Mouse (Mus musculus) cerebellum, adult 9-11 months (tissue): ENCODE data around the gene Gpc6.

Source experiments
- DNase-seq: peaks from one replicate; pipeline ENCODE4 v3.0.0; 2022

Gpc6 gene

DNA sequence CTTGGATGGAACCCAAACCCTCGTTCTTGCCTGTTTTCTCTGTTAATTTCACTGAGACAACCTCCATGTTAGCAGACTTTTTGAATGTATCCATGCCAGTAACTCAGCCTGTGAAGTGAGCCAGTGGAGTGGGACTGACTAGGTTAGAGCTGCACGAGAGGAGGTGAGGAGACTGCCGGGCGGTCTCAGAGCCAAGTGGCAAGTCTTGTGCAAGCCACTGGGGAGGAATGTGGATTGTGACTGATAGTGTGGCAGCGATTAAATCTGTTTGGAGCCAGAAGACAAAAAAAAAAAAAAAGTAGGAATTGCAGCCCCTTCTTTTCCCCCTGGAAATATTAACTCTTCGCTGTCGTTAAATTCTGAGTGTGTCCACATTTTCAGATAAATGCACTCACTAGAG is 831.4 kb downstream of the Gpc6 start:
- DNase-seq, result no peak

DNA sequence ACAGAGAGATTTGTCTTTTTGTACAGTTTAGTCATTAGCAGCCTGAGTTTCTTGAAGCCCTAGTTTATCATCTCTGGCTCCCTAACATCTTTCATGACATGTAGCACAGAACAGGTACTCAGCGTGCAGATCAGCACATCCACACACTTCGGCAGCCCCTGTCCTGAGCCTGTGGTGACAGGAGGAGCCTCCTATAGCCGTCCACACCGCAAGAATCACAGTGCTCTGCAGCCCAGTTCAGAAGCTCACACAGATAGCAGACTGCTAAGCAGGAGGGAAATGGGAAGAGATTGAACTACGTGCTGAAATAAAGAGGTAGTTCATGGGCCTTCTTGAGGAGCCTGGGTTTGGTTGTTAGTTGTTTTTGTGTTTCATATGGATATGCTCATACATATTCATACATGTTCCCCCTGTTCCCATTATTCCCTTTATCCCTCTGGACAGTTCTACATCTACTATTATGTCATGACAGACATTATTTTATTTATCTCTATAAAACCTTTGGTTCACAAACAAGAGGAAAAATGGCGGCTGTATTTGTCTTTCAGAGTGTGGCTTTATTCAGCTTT is 832.8 kb downstream of the Gpc6 start:
- DNase-seq, result no peak

- no peak for DNase-seq
These were observed 835.9 kb downstream of the Gpc6 start for GRCm38 (mm10) chr14:117760830-117761517.

DNA sequence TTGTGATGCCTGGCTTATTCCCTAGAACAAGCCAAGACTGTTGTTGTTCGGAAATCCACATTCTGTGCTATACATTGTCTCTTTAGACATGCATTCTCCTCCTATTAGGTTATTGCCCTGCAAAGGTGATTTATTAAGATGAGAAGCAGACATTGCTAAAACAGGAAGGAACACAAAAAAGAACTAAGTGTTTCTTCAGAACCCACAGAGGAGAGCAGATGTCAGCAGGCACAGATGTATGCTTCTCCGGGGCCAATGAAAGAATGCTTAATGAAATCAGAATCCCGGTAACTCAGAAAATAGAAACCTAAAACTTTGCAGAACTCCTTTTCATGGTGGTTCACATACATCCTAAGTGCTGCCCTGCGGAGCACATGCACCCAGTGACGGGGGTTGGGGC is 837.8 kb downstream of the Gpc6 start:
- no peak for DNase-seq

GRCm38 (mm10) chr14:117767861-117768260 is 842.7 kb downstream of the Gpc6 start:
- DNase-seq, result no peak

- DNase-seq, result no peak
These were observed 843.6 kb downstream of the Gpc6 start for GRCm38 (mm10) chr14:117768697-117769096.

DNA sequence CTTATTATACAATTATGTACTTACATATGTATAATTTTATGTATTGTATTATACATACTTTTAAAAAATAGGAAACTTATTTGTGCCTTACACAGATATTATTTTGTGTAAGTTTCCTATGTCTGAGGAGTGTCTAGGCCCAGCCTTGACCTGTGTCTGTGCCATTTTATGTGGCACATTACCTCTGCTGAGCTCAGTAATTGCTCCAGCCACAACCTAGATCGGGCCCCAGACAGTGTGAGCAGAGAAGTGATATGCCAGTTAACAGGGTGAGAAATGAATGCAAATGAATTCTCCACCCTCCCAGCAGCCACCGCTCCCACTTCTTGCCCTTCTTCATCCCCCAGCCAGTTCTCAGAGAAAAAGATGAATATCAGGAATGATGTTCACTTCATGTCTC is 848.3 kb downstream of the Gpc6 start:
- DNase-seq, result no peak

- DNase-seq, result no peak
These were observed 852.9 kb downstream of the Gpc6 start for GRCm38 (mm10) chr14:117777866-117778500.

DNA sequence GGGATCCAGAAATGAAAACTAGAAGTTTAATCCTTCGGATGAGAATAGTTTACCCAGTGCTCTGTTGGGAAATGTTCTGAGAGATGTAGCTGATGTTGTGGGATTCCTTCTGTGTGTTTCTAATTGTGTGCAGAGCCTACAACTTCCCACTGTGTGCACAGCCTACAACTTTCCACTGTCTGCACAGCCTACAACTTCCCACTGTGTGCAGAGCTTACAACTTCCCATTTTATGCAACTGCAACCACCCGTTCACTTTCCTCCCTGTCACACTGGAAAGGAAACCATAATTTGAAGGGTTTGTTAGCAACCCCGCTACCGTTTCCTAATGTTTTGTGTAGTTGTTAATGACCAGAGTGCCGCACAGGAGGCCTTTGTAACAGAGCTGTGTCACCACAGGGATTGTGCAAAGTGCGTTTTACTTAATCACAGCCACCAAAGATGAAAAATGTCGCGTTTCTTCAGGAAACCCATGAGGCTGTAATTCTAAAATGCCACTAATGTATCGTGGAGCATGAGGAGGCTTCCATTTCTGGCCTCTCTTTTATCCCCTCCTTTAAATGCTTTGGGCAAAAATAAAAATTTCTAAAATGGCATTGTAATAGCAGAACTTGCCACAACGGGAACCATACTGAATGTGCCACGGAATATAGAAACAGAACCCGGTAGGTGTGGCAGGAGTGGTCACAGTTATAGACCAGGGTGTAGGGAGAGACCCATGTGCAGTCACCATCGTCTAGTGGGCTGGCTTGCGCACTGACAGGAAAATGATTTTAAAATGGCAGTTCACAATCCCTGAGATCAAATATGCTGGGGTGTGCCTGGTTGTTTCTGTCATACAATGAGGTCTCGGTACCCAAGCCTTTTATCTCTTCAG is 853.7 kb downstream of the Gpc6 start:
- no peak for DNase-seq

GRCm38 (mm10) chr14:117781724-117782123 is 856.6 kb downstream of the Gpc6 start:
- no peak for DNase-seq

DNA sequence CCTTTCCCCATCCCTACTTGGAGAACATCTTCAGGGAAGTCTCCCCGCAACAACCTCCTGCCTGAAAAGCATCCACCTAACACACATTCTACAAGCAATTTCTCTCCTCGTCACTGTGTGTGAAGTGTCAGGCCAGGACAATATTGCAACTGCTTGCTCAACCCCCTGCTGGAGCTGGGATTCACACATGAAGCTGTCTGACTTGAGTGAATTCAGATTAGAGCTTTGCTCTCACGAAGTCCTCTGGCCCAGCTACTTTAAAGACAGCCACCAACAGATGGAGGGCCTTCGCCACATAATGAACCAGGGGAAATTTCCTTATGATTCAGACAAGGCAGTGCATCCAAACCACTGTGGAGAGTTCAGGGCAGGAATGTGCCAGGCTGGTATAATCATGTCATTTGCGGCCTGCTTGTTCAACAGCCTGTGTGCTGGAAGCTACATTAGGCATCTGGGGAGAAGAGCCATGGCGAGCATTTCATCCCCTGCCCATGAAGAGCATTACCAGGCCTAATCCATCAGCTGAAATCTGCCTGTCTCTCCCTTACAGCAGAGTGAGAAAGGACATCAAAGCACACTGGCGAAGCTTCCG is 858.7 kb downstream of the Gpc6 start:
- no peak for DNase-seq

DNA sequence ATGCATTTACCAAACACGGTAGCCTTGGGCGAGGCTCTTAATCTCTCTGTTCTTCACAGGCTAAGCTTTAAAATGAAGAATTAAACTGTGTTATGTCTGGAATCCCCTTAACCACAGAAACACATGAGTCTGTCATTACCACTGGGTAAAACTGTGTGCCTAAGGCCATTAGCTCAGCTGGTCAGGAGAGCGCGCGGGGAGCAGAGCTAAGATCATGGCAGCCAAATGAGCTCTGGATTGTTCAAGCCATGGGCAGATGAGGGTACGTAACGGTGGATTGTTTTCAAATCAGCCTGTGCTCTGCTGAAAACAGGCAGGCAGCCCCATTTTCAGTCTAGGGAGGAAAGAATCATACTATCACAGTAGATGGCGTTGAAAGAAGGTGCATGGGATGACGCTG is 859.8 kb downstream of the Gpc6 start:
- DNase-seq, result no peak

DNA sequence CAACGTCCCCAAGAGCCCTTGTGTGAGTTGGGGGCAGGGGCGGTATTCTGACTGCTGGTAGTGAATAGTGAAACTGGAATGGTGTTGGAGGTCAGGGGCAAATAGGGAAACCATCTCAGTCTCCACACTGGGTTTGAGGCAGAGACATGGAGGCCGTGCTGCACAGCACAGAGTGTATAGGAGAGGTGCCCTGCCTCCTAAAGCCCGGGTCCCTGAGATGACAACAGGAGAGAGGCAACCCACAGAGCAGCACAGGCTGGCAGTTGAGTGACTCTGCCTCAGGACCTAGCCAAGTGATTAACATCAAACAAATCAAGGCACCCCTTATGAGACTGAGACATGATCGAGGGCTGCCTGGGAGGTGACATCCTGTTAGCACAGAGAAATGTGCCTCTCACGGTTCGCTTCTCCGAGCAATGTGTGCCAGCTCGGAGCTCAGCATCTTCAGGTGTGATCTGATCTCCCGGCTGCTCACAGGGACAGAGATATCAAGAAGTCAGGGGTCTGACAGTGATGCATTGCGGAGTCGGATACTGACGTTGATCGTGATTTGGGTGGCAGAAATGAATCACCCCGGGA is 860.5 kb downstream of the Gpc6 start:
- DNase-seq, result no peak

GRCm38 (mm10) chr14:117786647-117787046 is 861.5 kb downstream of the Gpc6 start:
- DNase-seq, result no peak

DNA sequence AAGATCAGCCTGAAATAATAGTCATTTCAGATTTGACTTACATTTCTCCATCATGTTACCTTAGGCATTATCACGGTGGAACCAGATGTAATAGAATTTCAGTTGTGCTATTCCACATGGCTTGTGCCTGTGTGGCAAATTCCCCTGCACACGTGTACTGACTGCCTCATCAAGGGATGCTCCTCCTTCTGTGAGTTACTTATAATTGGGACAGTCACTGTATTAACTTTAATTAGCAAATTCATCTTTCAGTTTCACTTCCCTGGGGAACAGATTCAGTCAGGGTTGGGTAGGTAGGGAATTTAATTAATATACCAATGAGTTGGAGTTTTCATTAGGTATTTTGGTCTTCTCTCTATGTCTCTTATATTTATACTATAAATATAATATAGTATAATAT is 869.8 kb downstream of the Gpc6 start:
- no peak for DNase-seq

GRCm38 (mm10) chr14:117796661-117797060 is 871.5 kb downstream of the Gpc6 start:
- no peak for DNase-seq

- DNase-seq, result no peak
These were observed 875.3 kb downstream of the Gpc6 start for GRCm38 (mm10) chr14:117800399-117800798.

GRCm38 (mm10) chr14:117807846-117808245 is 882.7 kb downstream of the Gpc6 start:
- no peak for DNase-seq

GRCm38 (mm10) chr14:117808326-117808725 is 883.2 kb downstream of the Gpc6 start:
- DNase-seq, result peak; percentile 5

DNA sequence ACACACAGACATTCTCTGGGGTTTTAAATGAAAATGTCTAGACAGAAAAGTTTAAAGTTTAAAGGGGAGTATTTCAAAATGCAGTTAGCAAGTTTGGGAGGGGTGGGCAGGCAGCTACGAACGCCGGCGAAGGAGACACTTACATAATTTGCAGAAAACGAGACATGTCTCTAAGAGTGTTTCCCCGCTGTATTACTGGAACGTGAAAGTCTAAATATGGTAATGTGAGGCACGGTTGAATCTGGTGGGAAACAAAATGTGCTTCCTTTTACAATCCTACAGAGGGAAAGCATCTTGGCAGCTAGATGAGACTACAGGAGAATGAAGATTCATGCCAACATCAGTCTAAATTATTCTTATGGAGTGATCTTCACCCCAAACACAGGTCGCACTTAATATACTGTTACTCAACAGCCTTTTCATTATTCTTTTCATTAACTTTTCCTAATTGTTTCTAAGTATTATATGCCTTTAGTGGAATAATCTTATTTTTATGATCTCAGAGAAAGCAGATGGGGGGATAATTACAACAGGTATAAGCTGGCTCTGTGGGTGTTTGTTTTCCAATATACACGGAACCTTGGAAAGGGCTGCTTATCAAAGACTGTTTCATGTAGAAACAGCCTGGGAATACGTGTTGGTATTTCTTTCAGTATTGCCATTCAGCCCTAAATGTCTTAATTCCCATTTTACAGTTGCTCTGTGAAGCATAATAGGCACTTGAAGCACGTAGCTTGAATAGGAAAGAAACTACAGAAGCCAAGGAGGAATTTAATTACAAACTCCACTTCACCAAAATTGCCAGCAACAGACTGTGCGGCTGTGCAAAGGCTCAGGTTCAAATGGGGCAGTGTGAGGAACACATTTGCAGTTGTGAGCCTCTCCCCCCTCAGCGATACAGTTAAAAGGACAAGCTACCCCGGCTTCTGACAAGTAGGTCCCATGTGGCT is 885.5 kb downstream of the Gpc6 start:
- DNase-seq, result no peak

DNA sequence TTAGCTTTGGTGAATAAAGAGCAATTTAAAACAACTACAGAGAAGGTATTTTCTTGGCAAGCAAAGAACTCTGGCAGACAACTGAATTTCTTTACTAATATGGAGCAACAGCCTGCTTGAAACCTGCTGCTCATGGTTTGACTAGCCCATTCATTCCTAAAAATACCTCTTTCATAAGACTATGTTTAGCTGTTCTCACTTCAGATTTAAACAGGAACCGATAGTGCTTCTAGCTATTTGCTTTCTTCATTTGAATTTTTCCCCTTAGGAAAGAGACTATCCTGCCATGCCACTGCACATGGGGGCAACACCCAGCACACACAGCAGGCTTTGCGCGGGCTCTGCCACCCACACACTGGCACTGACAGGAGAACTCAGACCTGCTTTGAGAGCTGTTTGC is 888.4 kb downstream of the Gpc6 start:
- DNase-seq, result no peak

DNA sequence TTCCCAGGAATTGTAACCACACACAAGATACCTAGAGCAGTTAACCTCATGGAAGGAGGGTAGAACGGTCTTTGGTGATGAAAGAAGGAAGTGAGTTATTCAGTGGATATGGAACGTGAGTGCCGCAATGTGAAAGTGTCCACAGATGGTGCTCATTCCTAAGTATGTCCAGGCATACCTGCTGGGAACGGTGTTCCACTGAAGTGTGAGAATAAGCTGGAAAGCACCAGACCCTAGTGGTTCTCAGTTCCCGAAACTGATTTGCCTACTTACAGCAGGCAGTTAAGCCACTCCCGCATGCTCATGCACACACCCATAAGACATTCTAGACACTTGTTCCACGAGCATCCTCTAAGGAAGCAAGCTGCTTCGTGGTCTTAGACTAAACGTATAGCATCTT is 890.9 kb downstream of the Gpc6 start:
- DNase-seq, result no peak
